Mouse (Mus musculus) midbrain, embryonic 12.5 days (tissue): ENCODE results near the gene Pik3ip1. TPM values are rescaled to one million over a fixed set of nuclear protein-coding genes. Genes with fewer than 3 reads are reported as not detected.

Experiments
- ATAC-seq: fragments of 200-750 bp; cut with Nextera tagmentation; 2 replicates; pipeline ENCODE4 v1.8.0; 2017; ENCODE audit warnings: low read depth, moderate TSS enrichment, moderate library complexity; ENCODE audit not compliant: low FRiP score
- H3K27ac ChIP-seq: fragments of 300-500 bp; sonication (generic); replicated peaks from 2 replicates; pipeline ENCODE4 v1.5.1; 2016; ENCODE audit warnings: mild to moderate bottlenecking
- H3K27me3 ChIP-seq: fragments of 300-500 bp; sonication (generic); 2 replicates; pipeline ENCODE4 v1.6.1; 2016; ENCODE audit warnings: mild to moderate bottlenecking
- H3K36me3 ChIP-seq: fragments of 300-500 bp; sonication (generic); 2 replicates; pipeline ENCODE4 v1.6.1; 2016
- H3K4me1 ChIP-seq: fragments of 300-500 bp; sonication (generic); 2 replicates; pipeline ENCODE4 v1.6.1; 2016
- H3K4me2 ChIP-seq: fragments of 300-500 bp; sonication (generic); replicated peaks from 2 replicates; pipeline ENCODE4 v1.6.1; 2016; ENCODE audit warnings: mild to moderate bottlenecking, moderate library complexity
- H3K4me3 ChIP-seq: fragments of 300-500 bp; sonication (generic); 2 replicates; pipeline ENCODE4 v1.5.1; 2016; ENCODE audit warnings: mild to moderate bottlenecking
- H3K9ac ChIP-seq: fragments of 300-500 bp; sonication (generic); replicated peaks from 2 replicates; pipeline ENCODE4 v1.6.1; 2016; ENCODE audit warnings: mild to moderate bottlenecking, moderate library complexity
- H3K9me3 ChIP-seq: fragments of 300-500 bp; sonication (generic); 2 replicates; pipeline ENCODE4 v1.6.1; 2016; ENCODE audit warnings: mild to moderate bottlenecking
- WGBS: fragments of 180-500 bp; shearing (Covaris S2); methylation state at CpG from one replicate; pipeline ENCODE4 v1.1.7; 2016; 5-methylcytosine and 5-hydroxymethylcytosine counted together
- polyA plus RNA-seq: library from polyadenylated mRNA; unstranded; fragments of >200 nt; fragmentation: Nextera tagmentation; extraction: Ambion mirVana; gene quantifications from 2 replicates; pipeline ENCODE4 v1.2.1, GENCODE M21; 2016

Gene Pik3ip1
- polyA plus RNA-seq, 1 experiment from 2014 or later: 17.3 TPM

DNA sequence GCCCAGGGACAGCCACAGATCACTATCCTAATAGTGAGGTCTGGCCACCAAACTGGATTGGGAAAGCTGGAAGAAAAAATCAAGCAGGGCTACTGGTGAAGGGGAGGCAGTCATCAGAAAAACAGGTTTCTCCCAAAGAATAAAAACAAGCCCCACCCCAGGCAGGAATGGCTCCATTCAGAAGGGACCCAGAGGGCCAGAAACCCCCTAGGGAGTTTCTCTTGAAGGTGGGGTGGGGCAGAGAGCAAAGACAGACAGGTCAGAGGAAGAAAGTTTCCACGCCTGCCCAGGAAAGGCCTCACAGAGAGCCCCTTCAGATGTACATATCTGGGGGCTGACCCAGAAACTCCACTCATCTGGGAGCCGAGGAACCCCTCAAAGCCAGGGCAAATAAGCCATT lies 40.0 kb downstream of the Pik3ip1 start:
- ATAC-seq: no peak
- Histone ChIP-seq H3K9ac (peak overlapping the region; percentile 75), H3K4me1 (peaks cover 52% of the 10 kb centered on the region)

DNA sequence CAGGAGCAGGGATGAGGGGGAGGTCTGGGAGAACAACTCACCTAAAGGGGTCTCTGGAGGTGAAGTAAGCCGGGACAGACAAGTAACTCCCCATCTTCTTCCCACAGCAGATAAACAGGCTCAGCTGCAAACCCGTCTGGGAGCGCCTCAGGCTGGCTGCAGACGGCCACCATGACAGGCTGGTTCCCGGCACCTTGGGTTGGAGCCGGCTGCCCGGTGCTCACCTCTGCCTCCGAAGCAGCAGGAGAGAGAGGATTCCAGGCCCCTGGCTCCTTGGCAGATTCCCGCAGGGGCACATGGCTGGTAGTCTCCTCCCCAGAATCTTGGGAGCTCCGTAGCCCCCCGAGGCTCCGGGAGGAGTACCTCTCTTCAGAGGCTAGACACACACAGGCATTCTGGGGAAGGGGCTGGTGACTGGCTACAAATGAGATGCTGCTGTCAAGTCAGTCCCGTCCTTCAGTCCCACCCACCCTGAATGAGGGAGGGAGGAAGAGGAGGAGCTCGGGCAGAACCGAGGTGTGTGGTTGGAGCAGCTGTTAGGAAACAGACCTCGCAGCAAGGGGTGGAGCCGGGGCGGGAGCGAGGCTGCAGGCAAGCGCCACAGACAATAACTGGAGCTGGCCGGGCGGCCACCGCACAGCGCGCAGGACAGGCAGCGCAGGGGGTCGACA lies 40.9 kb downstream of the Pik3ip1 start:
- Histone ChIP-seq H3K4me3 (peak overlapping the region; percentile 59), H3K9ac (peak overlapping the region; percentile 75), H3K36me3 (no peaks in the 10 kb centered on the region), H3K9me3 (no peaks in the 10 kb centered on the region), H3K4me1 (peaks cover 52% of the 10 kb centered on the region), H3K4me2 (peak overlapping the region; percentile 72), H3K27ac (peak overlapping the region; percentile 91), H3K27me3 (no peaks in the 10 kb centered on the region)
- ATAC-seq: peak; percentile 96
- WGBS: 2% methylated on average over 27 of the region's 27 CpGs

More for the DNA sequence above, 40.0 kb downstream of the Pik3ip1 start:
- no peaks in the 10 kb centered on the region for H3K9me3 ChIP-seq
- peak overlapping the region; percentile 91; the same call in 1 of the 2 replicates for H3K27ac ChIP-seq
- no peaks in the 10 kb centered on the region for H3K27me3 ChIP-seq
- peak overlapping the region; percentile 72 for H3K4me2 ChIP-seq
- peak overlapping the region; percentile 59 for H3K4me3 ChIP-seq
- WGBS: 82% methylated on average over 2 of the region's 2 CpGs
- H3K36me3 ChIP-seq: no peaks in the 10 kb centered on the region

DNA sequence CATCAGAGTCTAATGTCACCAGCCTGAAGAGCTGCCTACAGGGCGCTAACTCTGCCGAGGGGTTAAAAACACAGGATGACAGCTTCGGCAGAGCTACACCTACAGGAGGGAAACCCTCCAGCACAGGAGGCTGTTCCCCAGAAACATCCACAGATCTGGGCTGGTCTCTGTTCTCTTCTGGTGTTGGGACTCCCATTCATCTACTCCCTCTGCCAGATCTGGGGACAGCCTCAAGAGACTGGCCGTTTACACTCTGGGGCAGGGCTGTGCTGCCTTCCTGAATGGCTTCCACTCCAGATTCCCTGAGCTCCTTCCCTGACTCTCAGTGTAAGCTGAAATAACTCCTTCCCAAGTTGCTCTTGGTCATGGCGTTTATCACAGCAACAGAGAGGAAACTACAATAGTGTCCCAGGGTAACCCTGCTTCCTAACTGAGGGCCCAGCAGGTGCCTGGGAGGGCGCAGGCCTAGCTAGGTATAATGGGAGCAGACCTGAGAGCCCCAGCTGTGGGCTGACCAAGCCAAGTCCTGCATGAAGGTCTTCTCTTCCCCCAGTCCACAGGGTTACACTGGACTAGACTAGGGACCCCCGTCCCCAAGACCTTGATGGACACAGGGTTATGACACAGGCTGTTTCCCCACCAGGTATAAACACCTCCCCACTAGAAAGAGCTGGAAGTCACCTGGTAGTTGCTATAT lies 41.5 kb downstream of the Pik3ip1 start:
- Histone ChIP-seq H3K4me1 (peaks cover 52% of the 10 kb centered on the region), H3K9ac (peak overlapping the region; percentile 75), H3K4me3 (peak overlapping the region; percentile 59), H3K4me2 (peak overlapping the region; percentile 72), H3K9me3 (no peaks in the 10 kb centered on the region), H3K36me3 (no peaks in the 10 kb centered on the region), H3K27me3 (no peaks in the 10 kb centered on the region), H3K27ac (peak overlapping the region; percentile 80)
- 21% methylated on average over 7 of the region's 7 CpGs for WGBS
- peak; percentile 19 for ATAC-seq

DNA sequence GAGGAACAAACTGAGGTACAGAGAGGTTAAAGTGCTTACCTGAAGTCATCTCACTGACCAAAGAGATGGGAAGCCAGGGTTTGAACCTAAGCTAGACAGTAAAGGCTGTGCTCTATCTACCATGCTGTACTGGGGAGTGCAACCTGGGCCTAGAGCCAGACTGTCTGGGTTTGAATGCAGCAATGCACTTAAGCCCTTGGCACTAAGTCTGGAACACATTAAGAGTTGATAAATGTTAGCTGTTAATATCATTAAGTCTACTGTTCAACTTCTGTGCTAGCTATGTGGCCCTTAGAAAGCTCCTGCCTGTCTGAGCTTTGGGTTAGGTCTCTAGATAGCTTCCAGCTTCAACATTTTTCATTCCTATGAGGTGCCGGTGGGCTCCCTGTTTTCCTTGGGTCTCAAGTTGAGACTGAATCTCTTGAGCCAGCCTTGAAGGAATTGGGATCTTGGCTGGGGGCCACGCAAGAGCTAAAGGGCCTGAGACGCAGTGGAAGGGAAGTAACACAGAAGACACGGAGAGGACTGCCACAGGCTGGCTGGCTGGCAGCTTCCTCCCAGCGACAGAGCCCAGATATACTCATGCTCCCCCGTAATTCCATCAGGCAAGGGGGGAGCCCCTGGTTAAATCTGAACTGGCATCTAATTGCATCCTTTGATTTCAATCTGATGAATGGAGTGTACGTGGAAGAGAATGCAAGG lies 43.5 kb downstream of the Pik3ip1 start:
- H3K36me3 ChIP-seq: no peaks in the 10 kb centered on the region
- no peak overlapping the region for H3K4me3 ChIP-seq
- peak overlapping the region; percentile 21 for H3K4me2 ChIP-seq
- no peaks in the 10 kb centered on the region for H3K27me3 ChIP-seq
- H3K27ac ChIP-seq: peak overlapping the region; percentile 61
- peak overlapping the region; percentile 39; the same call in 1 of the 2 replicates for H3K9ac ChIP-seq
- 24% methylated on average over 7 of the region's 7 CpGs for WGBS
- H3K4me1 ChIP-seq: peaks cover 45% of the 10 kb centered on the region
- ATAC-seq: no peak
- H3K9me3 ChIP-seq: no peaks in the 10 kb centered on the region

DNA sequence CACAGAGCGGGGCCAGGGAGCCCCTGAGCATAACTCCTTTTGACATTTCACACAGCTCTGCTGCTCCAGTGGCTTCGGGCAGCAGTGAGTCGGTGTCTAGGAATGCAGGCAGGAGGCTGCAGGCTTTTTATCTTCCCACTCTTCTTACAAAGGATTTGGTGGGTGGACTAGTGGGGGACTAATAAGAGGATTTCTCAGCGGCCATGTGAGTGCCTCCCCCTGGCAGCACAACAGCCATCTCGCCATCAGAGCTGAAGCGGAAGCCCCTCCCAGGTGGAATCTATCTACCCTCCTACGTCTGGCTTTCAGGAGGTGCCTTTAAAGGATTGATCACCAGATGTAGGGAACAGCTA lies 44.1 kb downstream of the Pik3ip1 start:
- no peaks in the 10 kb centered on the region for H3K27me3 ChIP-seq
- no peaks in the 10 kb centered on the region for H3K9me3 ChIP-seq
- H3K4me3 ChIP-seq: no peak overlapping the region
- H3K27ac ChIP-seq: peak overlapping the region; percentile 61
- H3K9ac ChIP-seq: peak overlapping the region; percentile 39; the same call in 1 of the 2 replicates
- peaks cover 40% of the 10 kb centered on the region for H3K4me1 ChIP-seq
- no peak for ATAC-seq
- H3K36me3 ChIP-seq: no peaks in the 10 kb centered on the region
- H3K4me2 ChIP-seq: peak overlapping the region; percentile 21
- 5% methylated on average over 7 of the region's 7 CpGs for WGBS

DNA sequence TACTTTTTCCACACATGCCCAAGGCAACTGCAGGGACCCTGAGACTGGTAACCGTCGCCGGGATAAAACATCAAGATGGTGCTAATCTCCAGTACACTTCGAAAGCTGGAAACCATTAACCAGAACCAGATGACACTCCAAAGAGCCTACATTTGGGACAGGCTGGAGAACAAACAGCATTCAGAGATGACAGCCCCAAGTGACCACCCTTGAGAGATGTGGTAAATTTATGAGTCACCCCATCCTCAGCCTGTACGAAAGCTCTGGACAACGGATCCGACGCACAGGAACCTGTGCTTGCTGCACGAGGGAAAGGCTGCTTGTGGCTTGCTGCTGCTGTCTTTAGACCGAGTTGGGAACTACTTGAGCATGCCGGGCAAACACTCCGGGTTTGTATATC lies 44.5 kb downstream of the Pik3ip1 start:
- no peak overlapping the region for H3K9ac ChIP-seq
- H3K4me2 ChIP-seq: peak overlapping the region; percentile 21; the same call in 1 of the 2 replicates
- H3K4me3 ChIP-seq: no peak overlapping the region
- H3K27ac ChIP-seq: peak overlapping the region; percentile 61
- no peaks in the 10 kb centered on the region for H3K36me3 ChIP-seq
- WGBS: 75% methylated on average over 12 of the region's 12 CpGs
- peaks cover 35% of the 10 kb centered on the region for H3K4me1 ChIP-seq
- H3K9me3 ChIP-seq: no peaks in the 10 kb centered on the region
- H3K27me3 ChIP-seq: no peaks in the 10 kb centered on the region
- no peak for ATAC-seq

DNA sequence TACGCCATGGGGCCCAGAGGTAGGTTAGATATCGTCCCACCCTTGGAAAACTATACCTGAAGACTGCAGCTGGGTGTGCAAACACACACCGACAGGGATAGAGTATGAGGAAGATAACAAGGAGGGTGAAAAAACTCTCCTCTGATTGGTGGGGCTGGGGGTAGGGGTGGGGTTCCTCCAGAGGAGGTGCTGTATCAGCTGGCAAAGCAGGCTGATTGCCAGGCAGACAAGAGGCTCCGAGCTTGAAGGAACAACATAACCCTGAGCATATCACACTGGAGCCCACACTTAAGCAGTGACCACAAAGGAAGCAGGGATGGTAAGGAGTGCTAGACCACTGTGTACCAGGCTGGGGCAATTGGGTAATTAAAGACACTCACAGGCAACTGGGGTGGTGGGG lies 49.2 kb downstream of the Pik3ip1 start:
- Histone ChIP-seq H3K4me2 (no peak overlapping the region), H3K27ac (no peak overlapping the region), H3K9me3 (no peaks in the 10 kb centered on the region), H3K27me3 (no peaks in the 10 kb centered on the region), H3K36me3 (peaks cover 10% of the 10 kb centered on the region), H3K9ac (no peak overlapping the region), H3K4me1 (peaks cover 5% of the 10 kb centered on the region), H3K4me3 (no peak overlapping the region)
- 95% methylated on average over 4 of the region's 4 CpGs for WGBS
- no peak for ATAC-seq

DNA sequence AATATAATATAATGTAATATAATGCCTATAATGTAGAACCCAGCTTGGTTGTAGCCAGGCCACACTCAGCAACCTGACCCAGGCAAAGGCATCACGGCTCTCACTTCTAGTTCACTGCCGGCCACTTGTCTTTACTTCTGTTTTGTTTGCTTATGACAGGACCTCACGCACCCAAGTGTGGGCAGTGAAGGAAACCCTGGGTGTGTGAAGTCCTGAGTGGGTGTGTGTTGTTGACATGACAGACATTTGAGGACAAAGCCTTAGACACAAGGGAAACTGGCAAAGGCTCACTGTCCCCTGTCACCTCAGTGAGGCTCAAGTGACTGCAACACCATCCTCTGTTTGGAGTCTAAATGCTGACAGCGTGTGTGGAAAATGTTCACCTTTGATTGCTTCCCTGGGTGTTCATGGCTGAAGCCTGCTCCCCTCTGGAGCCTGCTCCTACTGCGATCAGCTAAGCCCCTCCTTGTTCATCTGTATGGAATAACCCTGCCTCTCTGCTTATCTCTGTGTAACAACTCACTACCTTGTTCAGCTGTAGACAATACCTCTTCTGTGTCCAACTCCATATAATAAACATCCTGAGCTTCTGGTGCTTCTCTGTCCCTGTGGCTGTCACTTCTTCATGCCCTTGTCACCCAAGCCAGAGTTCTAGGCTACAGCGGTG lies 51.1 kb downstream of the Pik3ip1 start:
- no peak overlapping the region for H3K4me3 ChIP-seq
- no peaks in the 10 kb centered on the region for H3K9me3 ChIP-seq
- no peak overlapping the region for H3K4me2 ChIP-seq
- no peaks in the 10 kb centered on the region for H3K27me3 ChIP-seq
- WGBS: 91% methylated on average over 6 of the region's 6 CpGs
- no peak overlapping the region for H3K9ac ChIP-seq
- no peaks in the 10 kb centered on the region for H3K4me1 ChIP-seq
- no peak overlapping the region for H3K27ac ChIP-seq
- ATAC-seq: no peak
- H3K36me3 ChIP-seq: peaks cover 10% of the 10 kb centered on the region

DNA sequence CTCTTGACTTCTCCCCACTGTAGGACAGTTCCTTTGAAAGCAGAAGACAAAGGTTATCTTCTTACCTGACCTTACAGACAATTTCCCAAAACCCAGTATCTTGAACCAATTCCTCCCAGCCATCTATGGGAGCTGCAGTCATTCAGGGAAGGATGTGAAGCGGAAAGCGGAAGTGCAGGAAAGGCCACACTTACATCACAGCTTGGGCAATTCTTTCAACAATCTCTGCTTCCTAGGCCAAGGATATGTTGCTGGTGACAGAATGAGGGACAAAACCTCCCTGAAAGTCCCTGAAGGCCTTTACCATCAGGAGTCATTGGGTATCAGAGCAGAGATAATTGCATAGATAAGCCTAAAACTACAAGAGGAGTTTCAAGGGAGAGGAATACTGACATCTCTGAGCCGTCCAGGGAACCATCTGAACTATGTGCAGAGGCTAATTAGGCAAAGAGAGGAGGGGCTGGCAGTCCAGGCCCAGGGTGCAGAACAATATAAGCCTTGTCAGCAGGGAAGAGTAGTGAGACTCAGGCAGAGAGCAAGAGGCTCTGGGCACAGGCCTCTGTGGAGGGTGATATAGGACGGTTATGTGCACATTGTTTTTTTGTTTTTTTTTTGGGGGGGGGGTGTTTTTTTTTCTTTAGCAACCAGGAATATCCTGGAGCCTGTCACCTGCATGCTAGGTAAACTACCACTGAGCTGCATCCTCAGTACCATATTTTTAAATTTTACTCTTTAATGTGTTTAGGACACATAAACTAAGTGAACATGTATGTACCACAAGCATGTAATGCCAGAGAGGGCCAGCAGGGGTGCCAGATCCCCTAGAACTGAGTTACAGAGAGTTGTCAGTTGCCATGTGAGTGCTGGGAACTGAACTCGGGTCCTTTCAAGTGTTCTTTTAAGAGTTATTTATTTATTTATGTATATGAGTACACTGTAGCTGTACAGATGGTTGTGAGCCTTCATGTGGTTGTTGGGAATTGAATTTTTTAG lies 52.7 kb downstream of the Pik3ip1 start:
- H3K27ac ChIP-seq: no peak overlapping the region
- H3K9ac ChIP-seq: no peak overlapping the region
- WGBS: 80% methylated on average over 5 of the region's 5 CpGs
- no peaks in the 10 kb centered on the region for H3K4me1 ChIP-seq
- no peak overlapping the region for H3K4me3 ChIP-seq
- peaks cover 10% of the 10 kb centered on the region for H3K36me3 ChIP-seq
- H3K4me2 ChIP-seq: no peak overlapping the region
- ATAC-seq: no peak
- H3K27me3 ChIP-seq: no peaks in the 10 kb centered on the region
- H3K9me3 ChIP-seq: no peaks in the 10 kb centered on the region

DNA sequence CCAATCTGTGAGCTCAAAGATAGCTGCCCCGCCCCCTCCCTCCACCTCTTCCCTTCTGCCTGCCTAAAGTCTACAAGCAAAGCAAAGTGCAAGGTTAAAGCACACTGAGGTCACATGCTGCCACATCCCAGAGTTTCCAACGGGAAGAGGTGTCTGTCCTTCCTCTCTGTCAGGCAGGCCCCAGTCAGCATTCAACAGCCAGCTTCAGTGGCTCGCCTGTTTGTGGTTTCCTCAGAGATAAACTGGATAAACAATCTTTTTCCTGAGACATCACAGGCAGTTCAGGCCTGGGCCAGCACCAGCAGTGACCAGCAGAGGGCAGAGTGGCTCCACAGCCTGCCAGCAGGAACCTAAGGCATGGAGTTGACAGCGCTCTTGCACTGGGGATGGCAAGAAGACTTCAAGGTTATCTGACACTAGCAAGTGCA lies 56.8 kb downstream of the Pik3ip1 start:
- Histone ChIP-seq H3K4me2 (no peak overlapping the region), H3K36me3 (peaks cover 10% of the 10 kb centered on the region), H3K4me1 (no peaks in the 10 kb centered on the region), H3K27me3 (no peaks in the 10 kb centered on the region), H3K9ac (no peak overlapping the region), H3K9me3 (no peaks in the 10 kb centered on the region), H3K27ac (no peak overlapping the region), H3K4me3 (no peak overlapping the region)
- 22% methylated on average over 4 of the region's 4 CpGs for WGBS
- peak; percentile 58; the same call in 1 of the 2 replicates for ATAC-seq
